Mouse (Mus musculus): ENCODE results near the gene Mpc1.

DNA sequence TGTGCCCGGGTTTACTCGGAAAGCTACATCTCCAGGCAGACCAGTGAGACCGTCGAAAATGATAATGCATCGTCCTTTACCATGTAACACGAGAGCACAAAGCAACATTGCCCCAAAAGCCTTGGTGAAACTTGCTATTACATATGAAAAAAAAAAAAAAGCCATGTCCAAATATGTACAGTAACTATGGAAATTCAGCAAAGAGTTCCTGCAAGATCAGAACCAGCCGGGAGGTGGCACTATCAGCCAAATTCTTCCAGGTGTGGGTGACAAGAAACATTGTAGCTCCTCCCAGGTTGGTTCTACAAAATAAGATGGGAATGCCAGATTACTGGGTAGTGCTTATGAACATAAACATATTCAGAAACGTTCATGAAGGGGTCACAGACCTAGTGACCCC, 25.7 kb upstream of the Mpc1 start:
- TF ChIP-seq POLR2A (IDR thresholded peaks at IDR 0.05; ENCODE audit: borderline replicate concordance, extremely low read depth, insufficient read depth, insufficient read length, poor library complexity, severe bottlenecking), result no peak
- TF ChIP-seq CTCF (IDR thresholded peaks at IDR 0.05; ENCODE audit: borderline replicate concordance, extremely low read depth, insufficient read depth, insufficient read length), result no peak
